Mouse (Mus musculus) hindbrain, embryonic 12.5 days (tissue): ENCODE results near the gene Sema5a. TPM values are rescaled to one million over a fixed set of nuclear protein-coding genes. Genes with fewer than 3 reads are reported as not detected.
A peak's percentile ranks its signal among the peaks of the same experiment; 100 is the strongest.
"Not testable (repeated sequence)": the region's sequence is repeated elsewhere in the genome, so short reads cannot be mapped to it uniquely, and the experiment has no call there.

Source experiments
- ATAC-seq: fragments of 200-750 bp; cut with Nextera tagmentation; 2 replicates; pipeline ENCODE4 v1.8.0; 2017; ENCODE audit warnings: moderate TSS enrichment; ENCODE audit not compliant: low FRiP score
- H3K27ac ChIP-seq: fragments of 300-500 bp; sonication (generic); 2 replicates; pipeline ENCODE4 v1.5.1; 2016; ENCODE audit warnings: mild to moderate bottlenecking
- H3K27me3 ChIP-seq: fragments of 300-500 bp; sonication (generic); 2 replicates; pipeline ENCODE4 v1.6.1; 2016; ENCODE audit warnings: mild to moderate bottlenecking
- H3K36me3 ChIP-seq: fragments of 300-500 bp; sonication (generic); 2 replicates; pipeline ENCODE4 v1.6.1; 2016; ENCODE audit warnings: mild to moderate bottlenecking
- H3K4me1 ChIP-seq: fragments of 300-500 bp; sonication (generic); 2 replicates; pipeline ENCODE4 v1.6.1; 2016
- H3K4me2 ChIP-seq: fragments of 300-500 bp; sonication (generic); replicated peaks from 2 replicates; pipeline ENCODE4 v1.6.1; 2016; ENCODE audit warnings: mild to moderate bottlenecking
- H3K4me3 ChIP-seq: fragments of 300-500 bp; sonication (generic); 2 replicates; pipeline ENCODE4 v1.5.1; 2016; ENCODE audit warnings: mild to moderate bottlenecking
- H3K9ac ChIP-seq: fragments of 300-500 bp; sonication (generic); 2 replicates; pipeline ENCODE4 v1.6.1; 2016; ENCODE audit warnings: mild to moderate bottlenecking, moderate library complexity
- H3K9me3 ChIP-seq: fragments of 300-500 bp; sonication (generic); replicated peaks from 2 replicates; pipeline ENCODE4 v1.6.1; 2016; ENCODE audit warnings: mild to moderate bottlenecking
- WGBS: fragments of 180-500 bp; shearing (Covaris S2); methylation state at CpG from one replicate; pipeline ENCODE4 v1.1.7; 2016; 5-methylcytosine and 5-hydroxymethylcytosine counted together
- polyA plus RNA-seq: library from polyadenylated mRNA; unstranded; fragments of >200 nt; fragmentation: Nextera tagmentation; extraction: Ambion mirVana; gene quantifications from 2 replicates; pipeline ENCODE4 v1.2.1, GENCODE M21; 2016

Sema5a gene
- polyA plus RNA-seq, result 11.2 and 11.6 TPM in 2 replicates

DNA sequence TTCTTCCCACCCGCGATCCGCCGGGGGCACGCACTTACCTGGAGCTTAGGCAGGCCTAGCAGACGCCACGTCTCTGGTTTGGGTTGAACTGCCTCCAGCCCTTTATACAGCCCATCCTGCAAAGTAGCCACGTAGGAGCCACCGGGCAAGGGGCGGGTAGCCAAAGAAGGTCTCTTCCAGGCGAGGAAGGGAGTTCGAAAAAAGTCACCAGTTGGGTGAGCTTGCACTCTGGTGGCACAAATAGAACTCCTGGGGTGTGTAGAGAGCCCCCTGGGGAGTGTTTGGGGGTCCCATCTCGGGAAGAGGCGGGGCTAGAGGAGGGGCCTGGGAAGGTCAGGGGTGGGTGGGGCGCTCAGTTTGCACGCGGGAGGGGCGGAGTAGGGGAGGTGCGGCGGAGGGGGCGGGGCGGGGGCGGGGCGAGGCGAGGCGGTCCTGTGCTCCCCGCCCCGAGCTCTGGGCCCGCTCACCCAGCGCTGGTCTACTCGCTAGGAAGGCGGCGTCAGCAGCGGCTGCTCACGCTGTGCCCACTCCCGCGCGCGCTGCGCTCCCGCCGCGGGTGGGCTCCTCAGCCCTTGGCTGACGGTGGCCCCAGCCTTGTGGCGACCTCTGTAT lies at the start of gene Sema5a:
Gene Sema5a, plus strand, starts transcription at position 467 of the 612 bp plus-strand sequence.
- Histone ChIP-seq H3K27me3 (no peaks in the 10 kb centered on the region), H3K27ac (no peak within 1 kb of the TSS; the same call in 1 of the 2 replicates), H3K4me2 (peak within 1 kb of the TSS; percentile 99), H3K4me1 (peaks cover 12% of the 10 kb centered on the region; the same call in 1 of the 2 replicates), H3K9ac (peak within 1 kb of the TSS; percentile 64), H3K4me3 (peak within 1 kb of the TSS; percentile 56), H3K9me3 (no peaks in the 10 kb centered on the region), H3K36me3 (no peaks in the 10 kb centered on the region)
- peak; percentile 92 for ATAC-seq
- under 1% methylated on average over 28 of the region's 45 CpGs for WGBS

DNA sequence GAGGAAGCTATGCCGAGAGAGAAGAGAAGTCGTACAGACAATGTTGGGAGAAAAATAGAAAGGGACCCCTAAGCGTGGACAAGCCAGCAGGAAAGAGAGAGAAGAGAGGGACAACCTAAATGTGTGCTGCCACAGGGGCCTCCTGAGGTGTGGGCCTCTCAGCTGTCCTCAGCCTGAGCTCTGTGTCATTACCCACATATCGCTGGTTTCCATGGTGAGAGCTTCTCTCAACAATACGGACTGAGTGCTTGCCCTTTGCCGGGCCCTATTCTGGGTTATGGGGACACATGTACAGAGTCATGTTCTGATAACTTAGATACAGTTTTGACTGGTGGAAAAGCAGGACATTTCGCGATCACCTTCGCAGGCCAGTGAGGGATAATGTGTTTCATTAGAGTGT lies 46.5 kb upstream of the Sema5a start:
- no peak for ATAC-seq
- H3K4me2 ChIP-seq, result no peak overlapping the region
- H3K27me3 ChIP-seq, result no peaks in the 10 kb centered on the region
- H3K4me3 ChIP-seq, result no peak overlapping the region
- H3K36me3 ChIP-seq, result no peaks in the 10 kb centered on the region
- H3K4me1 ChIP-seq, result no peaks in the 10 kb centered on the region
- no peak overlapping the region for H3K9ac ChIP-seq
- no peaks in the 10 kb centered on the region for H3K9me3 ChIP-seq
- no peak overlapping the region for H3K27ac ChIP-seq
- WGBS, result 73% methylated on average over 9 of the region's 9 CpGs

DNA sequence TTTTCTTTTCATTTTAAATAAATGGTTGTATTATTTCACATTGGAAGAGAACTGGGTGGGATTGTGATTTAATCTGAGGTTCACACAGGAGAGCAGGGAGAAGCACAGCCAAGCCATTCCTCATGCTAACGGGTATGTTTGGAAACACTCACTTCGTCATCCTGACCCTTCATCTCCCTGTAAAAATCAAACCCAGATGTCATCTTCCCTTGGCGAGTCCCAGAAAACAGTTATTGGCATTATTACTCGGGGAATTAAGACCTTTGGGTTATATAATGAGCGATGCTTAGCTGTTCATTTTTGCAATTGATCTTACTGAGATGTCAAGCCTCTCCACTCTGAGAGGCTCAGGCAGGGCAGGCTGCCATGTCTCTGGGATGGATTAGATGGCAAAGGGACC lies 46.0 kb upstream of the Sema5a start:
- WGBS, result 63% methylated on average over 5 of the region's 5 CpGs
- H3K27ac ChIP-seq, result no peak overlapping the region
- no peak overlapping the region for H3K4me2 ChIP-seq
- no peak overlapping the region for H3K9ac ChIP-seq
- ATAC-seq, result no peak
- no peaks in the 10 kb centered on the region for H3K27me3 ChIP-seq
- H3K36me3 ChIP-seq, result no peaks in the 10 kb centered on the region
- H3K9me3 ChIP-seq, result no peaks in the 10 kb centered on the region
- H3K4me1 ChIP-seq, result no peaks in the 10 kb centered on the region
- H3K4me3 ChIP-seq, result no peak overlapping the region

DNA sequence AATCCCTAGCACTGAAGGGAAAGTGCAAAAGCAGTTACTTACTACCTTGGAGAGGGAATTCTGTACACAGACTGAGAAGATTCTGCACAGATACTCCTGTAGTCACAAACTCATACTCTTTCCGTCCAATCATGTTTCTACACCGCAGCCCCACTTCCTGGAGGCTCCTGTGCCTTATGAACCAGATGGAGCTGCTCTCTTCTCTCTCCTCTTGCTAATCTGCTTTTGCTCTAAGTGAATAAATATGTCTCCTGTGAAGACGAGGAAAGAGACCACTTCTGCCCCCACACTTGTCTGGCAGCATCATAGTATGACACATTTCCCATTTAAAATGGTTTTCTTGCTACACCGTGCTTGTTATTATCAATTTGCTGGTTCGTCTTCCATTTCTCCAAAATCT lies 41.4 kb upstream of the Sema5a start:
- Histone ChIP-seq H3K36me3 (no peaks in the 10 kb centered on the region), H3K4me3 (no peak overlapping the region), H3K9me3 (no peaks in the 10 kb centered on the region), H3K9ac (no peak overlapping the region), H3K4me1 (no peaks in the 10 kb centered on the region), H3K27ac (no peak overlapping the region), H3K27me3 (no peaks in the 10 kb centered on the region), H3K4me2 (no peak overlapping the region)
- WGBS, result 88% methylated on average over 5 of the region's 5 CpGs
- ATAC-seq, result no peak

DNA sequence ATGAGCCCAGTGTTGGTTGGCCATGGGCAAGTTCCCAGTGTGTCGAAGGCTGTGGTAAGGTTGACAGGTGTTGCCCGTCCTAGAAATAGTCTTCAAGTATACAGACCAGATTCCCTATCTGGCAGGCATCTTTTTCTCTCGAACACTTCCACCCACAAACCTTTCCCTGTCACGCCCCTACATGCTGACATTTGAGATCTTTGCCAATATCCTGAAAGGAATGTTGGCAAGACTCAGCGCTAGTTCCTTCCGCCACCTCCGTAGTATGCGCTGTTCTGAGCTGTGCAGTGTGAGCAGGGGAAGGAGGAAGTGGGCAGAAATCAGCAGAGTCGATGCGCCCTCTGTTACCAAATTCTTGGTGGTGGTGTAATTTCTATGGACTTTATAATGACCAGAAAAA lies 39.7 kb upstream of the Sema5a start:
- Histone ChIP-seq H3K4me2 (no peak overlapping the region), H3K4me3 (no peak overlapping the region), H3K9ac (no peak overlapping the region), H3K27ac (no peak overlapping the region), H3K4me1 (no peaks in the 10 kb centered on the region), H3K27me3 (no peaks in the 10 kb centered on the region), H3K36me3 (no peaks in the 10 kb centered on the region), H3K9me3 (no peaks in the 10 kb centered on the region)
- 93% methylated on average over 10 of the region's 10 CpGs for WGBS
- ATAC-seq, result no peak

DNA sequence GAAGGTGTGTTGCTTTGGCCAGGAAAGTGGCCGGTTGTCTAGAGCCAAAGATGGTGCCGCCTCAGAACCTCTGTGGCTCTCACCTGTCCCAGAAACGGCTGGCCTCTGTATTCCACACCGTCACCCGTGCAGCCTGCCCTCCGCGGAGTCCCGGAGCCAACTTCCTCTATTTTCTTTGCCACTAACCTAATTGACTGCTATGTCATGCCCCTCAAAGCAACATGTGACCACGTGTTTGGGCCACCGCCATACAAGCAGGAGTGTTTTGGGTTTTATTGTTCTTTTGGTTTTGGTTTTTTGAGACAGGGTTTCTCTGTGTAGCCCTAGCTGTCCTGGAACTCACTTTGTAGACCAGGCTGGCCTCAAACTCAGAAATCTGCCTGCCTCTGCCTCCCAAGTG lies 29.9 kb upstream of the Sema5a start:
- not testable (repeated sequence) for ATAC-seq, H3K9ac ChIP-seq, H3K4me1 ChIP-seq, H3K27ac ChIP-seq, H3K4me3 ChIP-seq, H3K9me3 ChIP-seq, H3K4me2 ChIP-seq, H3K36me3 ChIP-seq, H3K27me3 ChIP-seq
- 90% methylated on average over 10 of the region's 10 CpGs for WGBS

DNA sequence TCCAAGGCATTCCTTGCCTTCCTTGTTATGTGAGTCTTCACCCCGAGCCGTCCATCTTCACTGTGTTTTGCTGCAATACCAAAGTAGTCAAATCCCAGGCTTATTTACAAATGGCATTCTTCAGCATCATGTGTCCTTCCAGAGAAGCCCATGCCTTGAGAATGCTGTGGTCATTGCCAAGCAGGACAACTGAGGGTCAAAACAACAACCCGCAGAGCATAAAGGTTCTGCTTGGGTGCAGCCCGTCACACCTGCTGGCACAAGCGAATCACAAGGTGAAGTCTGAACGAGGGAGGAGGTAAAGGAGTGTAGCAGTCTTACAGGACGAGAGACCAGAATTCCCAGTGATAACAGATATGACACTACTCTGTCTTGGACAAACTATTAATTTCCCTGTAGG lies 21.6 kb upstream of the Sema5a start:
- Histone ChIP-seq H3K27me3 (no peaks in the 10 kb centered on the region), H3K9me3 (no peaks in the 10 kb centered on the region), H3K4me3 (no peak overlapping the region), H3K4me1 (no peaks in the 10 kb centered on the region), H3K4me2 (no peak overlapping the region), H3K27ac (no peak overlapping the region), H3K9ac (no peak overlapping the region), H3K36me3 (no peaks in the 10 kb centered on the region)
- 86% methylated on average over 7 of the region's 7 CpGs for WGBS
- no peak for ATAC-seq

DNA sequence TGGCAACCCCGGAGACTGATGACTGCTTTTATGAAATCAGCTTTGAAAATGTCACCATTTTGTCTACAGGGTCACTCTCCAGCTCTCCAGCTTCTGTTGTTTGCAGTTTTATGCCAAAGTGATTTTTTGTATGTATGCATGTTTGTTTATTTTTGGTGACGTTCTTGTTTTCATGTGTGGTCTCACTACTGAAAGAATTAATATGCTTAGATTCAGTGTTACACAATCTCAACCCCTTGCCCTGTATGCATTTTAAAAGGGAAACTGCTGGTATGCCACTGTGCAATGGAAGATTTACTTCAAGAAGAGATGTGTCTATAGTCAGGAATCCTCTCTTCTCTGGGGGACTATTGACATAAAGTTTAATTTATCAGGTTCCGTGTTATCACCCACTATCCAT lies 19.2 kb upstream of the Sema5a start:
- Histone ChIP-seq H3K9me3 (no peaks in the 10 kb centered on the region), H3K4me1 (no peaks in the 10 kb centered on the region), H3K4me3 (no peak overlapping the region), H3K27me3 (no peaks in the 10 kb centered on the region), H3K9ac (no peak overlapping the region), H3K36me3 (no peaks in the 10 kb centered on the region), H3K27ac (no peak overlapping the region), H3K4me2 (no peak overlapping the region)
- WGBS, result 94% methylated on average over 3 of the region's 3 CpGs
- no peak for ATAC-seq

DNA sequence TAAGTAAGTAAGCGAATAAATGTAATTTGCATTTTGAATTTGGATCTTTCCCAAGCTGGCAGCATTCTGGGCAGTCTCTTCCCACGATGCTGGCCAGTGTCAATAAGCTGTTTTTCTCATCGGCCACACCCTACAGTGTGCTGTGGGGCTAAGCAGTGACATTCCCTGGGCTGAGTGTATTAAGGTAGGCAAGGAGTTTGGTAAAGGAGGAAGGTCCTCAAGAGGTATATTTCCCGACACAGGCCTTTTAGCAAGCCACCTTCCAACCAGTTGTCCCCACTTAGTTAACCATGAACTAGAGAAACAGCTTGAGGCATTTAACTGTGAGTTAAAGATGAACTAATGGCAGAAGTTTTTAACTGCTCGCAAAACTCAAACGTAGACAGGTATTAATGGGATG lies 18.2 kb upstream of the Sema5a start:
- no peak for ATAC-seq
- Histone ChIP-seq H3K9me3 (no peaks in the 10 kb centered on the region), H3K27me3 (no peaks in the 10 kb centered on the region), H3K36me3 (no peaks in the 10 kb centered on the region), H3K27ac (no peak overlapping the region), H3K4me2 (no peak overlapping the region), H3K4me3 (no peak overlapping the region), H3K4me1 (no peaks in the 10 kb centered on the region), H3K9ac (no peak overlapping the region)
- WGBS, result 87% methylated on average over 6 of the region's 6 CpGs

DNA sequence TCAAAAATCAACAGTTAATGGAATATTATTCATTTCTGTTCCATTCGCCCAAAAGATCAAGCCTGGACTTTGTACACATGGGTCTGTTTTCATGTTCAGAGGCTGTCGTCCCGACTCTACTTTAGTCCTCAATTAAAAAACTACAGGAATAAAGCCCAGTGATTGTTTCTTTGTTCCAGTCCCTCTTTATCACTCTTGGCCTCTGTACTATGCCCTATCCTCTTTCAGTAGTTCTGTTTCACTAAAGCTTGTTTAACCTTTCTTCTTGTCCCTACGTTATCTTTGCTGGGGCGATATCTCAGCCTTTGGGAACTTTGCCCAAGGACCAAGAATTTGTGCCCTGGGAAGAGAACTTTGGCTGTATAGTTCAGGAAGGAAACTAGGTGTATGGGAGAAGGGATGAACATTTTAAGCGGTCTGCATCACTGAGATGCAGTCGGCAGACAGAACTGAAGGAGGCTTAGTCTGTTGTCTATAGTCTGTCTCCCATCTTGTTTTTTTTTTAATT lies 17.7 kb upstream of the Sema5a start:
- no peak overlapping the region for H3K4me2 ChIP-seq
- no peak overlapping the region for H3K9ac ChIP-seq
- H3K27me3 ChIP-seq, result no peaks in the 10 kb centered on the region
- WGBS, result 92% methylated on average over 7 of the region's 7 CpGs
- no peaks in the 10 kb centered on the region for H3K36me3 ChIP-seq
- no peak for ATAC-seq
- no peaks in the 10 kb centered on the region for H3K4me1 ChIP-seq
- H3K27ac ChIP-seq, result no peak overlapping the region
- no peaks in the 10 kb centered on the region for H3K9me3 ChIP-seq
- no peak overlapping the region for H3K4me3 ChIP-seq

DNA sequence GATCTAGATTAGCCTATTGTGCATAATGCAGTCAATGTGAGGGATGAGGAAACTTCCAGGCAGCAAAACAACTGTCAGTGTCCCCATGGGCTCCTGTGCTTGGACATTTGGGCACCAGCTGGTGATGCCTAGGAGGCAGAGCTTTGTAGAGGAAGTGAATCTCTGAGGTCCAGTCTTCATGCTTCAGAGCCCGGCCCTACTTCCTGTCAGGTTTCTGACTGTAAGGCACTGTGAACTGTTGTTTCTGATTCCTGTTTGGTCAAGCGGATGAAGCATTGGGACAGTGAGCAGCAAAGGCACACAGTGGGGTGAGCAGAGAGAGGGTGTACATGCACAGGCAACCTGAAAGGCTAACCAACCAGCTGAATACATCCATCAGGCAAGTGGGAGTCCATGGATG lies 14.5 kb upstream of the Sema5a start:
- WGBS, result 92% methylated on average over 2 of the region's 2 CpGs
- Histone ChIP-seq H3K27me3 (no peaks in the 10 kb centered on the region), H3K27ac (no peak overlapping the region), H3K4me3 (no peak overlapping the region), H3K4me2 (no peak overlapping the region), H3K4me1 (no peaks in the 10 kb centered on the region), H3K36me3 (no peaks in the 10 kb centered on the region), H3K9ac (no peak overlapping the region), H3K9me3 (no peaks in the 10 kb centered on the region)
- no peak for ATAC-seq

DNA sequence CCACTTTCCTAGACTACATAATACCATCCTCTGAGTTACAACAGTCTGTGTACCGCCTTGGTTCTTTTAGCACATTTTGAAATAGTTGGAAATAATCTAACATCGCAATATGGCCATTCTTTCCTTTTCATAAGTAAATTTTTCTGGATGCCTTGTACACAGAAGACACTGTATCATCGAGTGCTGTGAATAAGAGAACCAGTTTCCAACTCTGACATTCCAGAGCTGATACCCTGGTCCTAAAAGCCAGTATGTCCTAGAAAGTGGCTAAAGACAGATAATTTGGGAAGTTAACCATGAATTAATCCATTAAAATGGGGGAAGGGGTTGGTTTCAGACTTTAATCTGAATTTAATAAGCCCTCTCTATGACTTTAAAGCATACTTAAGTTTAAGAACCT lies 12.4 kb upstream of the Sema5a start:
- H3K9ac ChIP-seq, result no peak overlapping the region
- 94% methylated on average over 3 of the region's 3 CpGs for WGBS
- no peaks in the 10 kb centered on the region for H3K36me3 ChIP-seq
- H3K27ac ChIP-seq, result no peak overlapping the region
- no peaks in the 10 kb centered on the region for H3K27me3 ChIP-seq
- no peak for ATAC-seq
- no peaks in the 10 kb centered on the region for H3K4me1 ChIP-seq
- H3K4me2 ChIP-seq, result no peak overlapping the region
- H3K9me3 ChIP-seq, result no peaks in the 10 kb centered on the region
- no peak overlapping the region for H3K4me3 ChIP-seq

DNA sequence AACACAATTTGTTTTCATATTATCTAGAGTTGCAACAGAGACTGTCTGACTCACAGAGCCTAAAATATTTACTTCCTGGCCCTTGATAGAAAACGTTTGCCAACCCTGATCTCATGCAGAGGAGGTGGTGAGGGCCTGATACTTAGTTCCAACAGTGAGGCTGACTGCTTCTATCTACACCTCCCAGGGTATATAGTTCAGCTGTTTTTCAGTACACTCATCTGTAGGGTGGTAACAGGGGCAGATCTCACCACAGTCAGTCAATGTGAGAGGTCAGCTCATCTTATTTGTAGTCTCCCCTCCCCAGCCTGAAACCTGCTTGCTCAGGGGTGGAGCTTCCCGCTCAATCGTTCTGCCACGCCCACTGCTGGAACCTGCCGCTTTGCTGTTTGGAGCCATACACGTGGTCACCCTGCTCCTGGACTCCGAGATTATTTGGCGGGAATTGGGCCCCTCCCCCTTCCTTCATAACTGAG lies 11.9 kb upstream of the Sema5a start:
- H3K36me3 ChIP-seq, H3K27ac ChIP-seq, H3K9ac ChIP-seq, H3K4me1 ChIP-seq, ATAC-seq, H3K4me3 ChIP-seq, H3K9me3 ChIP-seq, H3K4me2 ChIP-seq, H3K27me3 ChIP-seq: not testable (repeated sequence)
- WGBS, result 19% methylated on average over 8 of the region's 8 CpGs
